Mouse (Mus musculus) v-Abl transformed pro-B cells (cell line): Measurements from ENCODE around the gene Ifi27l2b.

Experiments
- in situ Hi-C, 2 experiments: fragments of 400-800 bp; cut with MboI; formaldehyde crosslinking; loops; one replicate each; pipeline ENCODE4 v1.15.1; 2025; ENCODE audit not compliant: unreplicated experiment in 2 of 2

Gene Ifi27l2b

GRCm38 (mm10) chr12:103443524-103443923, 13.5 kb downstream of the Ifi27l2b start, which contains the start of gene Ifi27l2a:
Gene Ifi27l2a, minus strand, starts transcription at chr12:103443680.
- in situ Hi-C loops, result no loop called here

DNA sequence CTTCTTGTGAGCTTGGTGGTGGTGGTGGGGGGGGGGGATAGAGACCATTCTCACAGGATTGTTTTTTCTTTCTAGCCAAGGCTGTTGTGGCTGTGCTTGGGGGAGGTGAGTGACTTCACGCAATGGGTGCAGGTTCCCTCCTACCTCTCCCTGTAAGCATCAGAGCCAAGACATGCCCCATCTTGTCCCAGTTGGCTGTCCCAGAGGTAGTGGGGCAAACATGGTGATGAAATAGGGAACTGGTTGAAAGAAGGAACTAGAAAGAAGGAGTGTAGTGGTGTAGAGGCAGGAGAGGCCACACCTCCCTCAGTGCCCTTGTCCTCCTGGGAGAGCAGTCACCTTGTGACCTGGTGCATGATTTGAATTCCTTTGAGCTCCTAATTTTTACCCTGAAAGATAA, 19.4 kb downstream of the Ifi27l2b start:
- in situ Hi-C loops, result no loop called here

- in situ Hi-C loops, result no loop called here
These were observed 22.2 kb downstream of the Ifi27l2b start for GRCm38 (mm10) chr12:103434861-103435260.

GRCm38 (mm10) chr12:103433986-103434731, 22.9 kb downstream of the Ifi27l2b start, which contains the start of gene Ifi27:
Gene Ifi27, plus strand, starts transcription at chr12:103434211.
- in situ Hi-C loops, result no loop called here

DNA sequence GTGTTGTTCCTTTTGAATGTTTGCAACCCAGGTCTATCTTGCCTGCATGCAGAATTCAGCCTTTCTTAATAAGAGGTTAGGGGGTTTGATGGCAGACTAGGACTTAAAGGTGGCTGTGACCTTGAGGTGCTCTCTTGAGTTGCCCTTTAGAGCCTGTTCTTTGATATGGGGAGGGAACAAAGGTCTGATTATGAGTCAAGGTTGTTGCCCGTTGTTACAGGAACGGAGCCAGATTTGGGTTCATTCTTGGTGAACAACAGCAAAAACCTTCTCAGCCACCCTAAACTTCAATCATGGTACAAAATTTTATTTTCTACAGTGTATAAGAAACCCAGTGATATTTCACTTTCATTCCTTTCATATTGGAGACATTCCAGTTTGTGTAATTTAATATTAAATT, 23.6 kb downstream of the Ifi27l2b start:
- in situ Hi-C loops, result no loop called here

DNA sequence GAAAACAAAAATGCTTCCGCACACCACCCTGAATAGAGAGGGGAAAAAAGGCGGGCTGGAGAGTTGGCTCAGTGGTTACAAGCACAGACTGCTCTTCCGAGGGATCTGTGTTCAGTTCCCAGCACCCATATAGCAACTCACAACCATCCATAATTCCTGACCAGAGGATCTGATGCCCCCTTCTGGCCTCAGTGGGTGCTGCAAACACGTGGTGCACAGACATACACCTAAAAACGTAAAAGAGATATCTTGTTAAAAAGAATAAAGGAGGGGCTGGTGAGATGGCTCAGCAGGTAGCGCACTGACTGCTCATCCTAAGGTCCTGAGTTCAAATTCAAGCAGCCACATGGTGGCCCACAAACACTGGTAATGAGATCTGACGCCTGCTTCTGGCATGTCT, 30.3 kb downstream of the Ifi27l2b start:
- in situ Hi-C loops, result loop anchor here (5.0 to 10.0 kb wide), 2 partner anchors 66 to 672 kb away; partner anchors contain the start of genes Gm20604 (in 1 of the 2), Gm28051 (in 1 of the 2), Gon7 (in 1 of the 2) and Ubr7 (in 1 of the 2)

- in situ Hi-C loops, result loop anchor here (5.0 to 10.0 kb wide), 2 partner anchors 66 to 671 kb away; partner anchors contain the start of genes Gm20604 (in 1 of the 2), Gm28051 (in 1 of the 2), Gon7 (in 1 of the 2) and Ubr7 (in 1 of the 2)
These were observed 31.1 kb downstream of the Ifi27l2b start, which contains the start of gene Ddx24 for GRCm38 (mm10) chr12:103425729-103426470. Gene Ddx24, minus strand, starts transcription at chr12:103425830.

DNA sequence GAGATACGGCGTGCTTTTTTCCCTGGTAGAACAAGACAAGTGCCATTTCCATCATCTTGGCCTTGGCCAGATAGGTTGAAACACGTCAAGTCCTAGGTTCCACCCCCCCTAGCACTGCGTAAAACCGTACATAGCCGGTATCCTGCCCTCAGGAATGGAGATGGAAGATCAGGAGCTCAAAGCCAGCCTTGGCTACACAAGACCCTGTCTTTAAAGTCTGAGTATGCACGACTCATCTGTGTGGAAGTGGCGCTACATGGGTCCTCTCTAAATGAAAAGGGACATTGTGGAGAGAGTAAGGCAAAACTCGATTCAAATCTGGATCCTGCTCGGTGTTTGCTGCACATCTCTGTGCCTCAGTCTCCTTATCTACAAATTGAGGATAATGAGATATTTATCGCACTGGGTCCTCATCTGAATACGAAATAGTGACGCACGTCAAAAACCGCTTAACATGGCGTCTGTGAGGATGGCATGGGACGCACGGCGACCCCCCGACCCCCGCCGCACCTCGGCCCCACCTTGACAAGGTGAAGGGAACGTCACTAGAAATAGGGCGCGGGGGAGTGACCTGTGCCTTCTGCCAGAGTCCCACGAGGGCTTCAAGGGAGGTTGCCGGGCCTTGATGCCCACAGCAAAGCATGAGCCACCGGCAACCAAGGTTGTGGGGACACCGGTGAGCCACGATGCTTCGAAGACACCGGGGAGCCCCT, 31.9 kb downstream of the Ifi27l2b start:
- in situ Hi-C loops, result loop anchor here (5.0 to 10.0 kb wide), 2 partner anchors 67 to 670 kb away; partner anchors contain the start of genes Gm20604 (in 1 of the 2), Gm28051 (in 1 of the 2), Gon7 (in 1 of the 2) and Ubr7 (in 1 of the 2)

GRCm38 (mm10) chr12:103408144-103408543, 48.9 kb downstream of the Ifi27l2b start:
- in situ Hi-C loops, result no loop called here

DNA sequence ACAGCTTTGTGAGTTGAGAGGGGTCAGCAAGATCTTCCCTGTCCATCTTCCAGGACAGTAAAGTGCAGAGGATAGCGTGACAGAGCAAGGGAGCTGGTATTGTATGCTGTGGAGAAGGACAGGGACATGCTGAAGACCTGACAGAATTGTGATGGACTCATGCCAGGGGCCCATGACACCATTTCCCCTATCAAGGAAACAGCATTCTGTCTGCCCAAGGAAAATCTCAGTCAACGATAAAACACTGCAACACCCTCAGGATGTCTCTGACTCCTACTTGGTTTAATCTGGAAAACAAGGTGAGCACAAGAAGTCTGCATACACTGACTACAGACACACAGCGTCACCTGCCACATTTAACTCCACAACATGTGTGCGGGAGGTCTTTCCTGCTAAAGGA, 49.3 kb downstream of the Ifi27l2b start, which contains the start of gene 9330161L09Rik:
TSS of gene 9330161L09Rik (minus strand) at position 101 of the 400 bp plus-strand sequence.
- in situ Hi-C loops, result no loop called here

DNA sequence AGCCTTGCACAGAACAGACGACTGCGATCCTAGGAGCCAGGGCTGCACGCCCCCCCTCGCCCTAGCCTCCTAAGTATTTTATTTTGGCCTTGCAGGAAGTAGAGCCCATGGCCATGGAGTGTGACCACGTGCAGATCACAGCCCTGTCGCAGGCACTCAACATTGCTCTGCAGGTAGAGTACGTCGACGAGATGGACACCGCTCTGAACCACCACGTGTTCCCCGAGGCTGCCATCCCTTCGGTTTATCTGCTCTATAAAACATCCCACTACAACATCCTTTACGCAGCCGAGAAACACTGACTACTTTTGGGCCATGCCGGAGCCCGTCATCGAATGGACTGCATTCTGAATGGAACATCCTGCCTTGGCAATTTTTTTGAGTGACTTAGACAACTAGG, 52.9 kb downstream of the Ifi27l2b start:
- in situ Hi-C loops, result no loop called here
